Mouse (Mus musculus): Measurements from ENCODE around the gene Slc25a1.

Gene Slc25a1

GRCm38 (mm10) chr16:17921325-17922162 lies 6.5 kb downstream of the Slc25a1 start:
- DNase-seq, result peak; percentile 96

GRCm38 (mm10) chr16:17920586-17920985 lies 7.4 kb downstream of the Slc25a1 start:
- no peak for DNase-seq

GRCm38 (mm10) chr16:17914307-17915249 lies 13.4 kb downstream of the Slc25a1 start, which contains the start of gene Gsc2:
Gsc2 (minus strand) TSS chr16:17915059.
- no peak for DNase-seq

GRCm38 (mm10) chr16:17911052-17911595 lies 16.9 kb downstream of the Slc25a1 start, which contains the start of gene Ess2:
Ess2 (minus strand) TSS chr16:17911348.
- DNase-seq, result peak; percentile 96

GRCm38 (mm10) chr16:17898462-17898861 lies 29.6 kb downstream of the Slc25a1 start, which contains the start of the genes Dgcr2 and Tssk2:
Dgcr2 (minus strand) TSS chr16:17898562.
Tssk2 (plus strand) TSS chr16:17898637.
- no peak for DNase-seq

GRCm38 (mm10) chr16:17896091-17896490 lies 31.9 kb downstream of the Slc25a1 start:
- DNase-seq, result no peak

GRCm38 (mm10) chr16:17893923-17894322 lies 34.1 kb downstream of the Slc25a1 start, which contains the start of gene Tssk1:
Tssk1 (plus strand) TSS chr16:17894223.
- no peak for DNase-seq

- DNase-seq, result peak; percentile 93
Measured at GRCm38 (mm10) chr16:17892606-17893005, 35.4 kb downstream of the Slc25a1 start.

GRCm38 (mm10) chr16:17891567-17891959 lies 36.5 kb downstream of the Slc25a1 start, which contains the start of gene Gm20518:
Gm20518 (minus strand) TSS chr16:17891671.
- DNase-seq, result peak; percentile 99

GRCm38 (mm10) chr16:17890917-17891566 lies 37.0 kb downstream of the Slc25a1 start:
- DNase-seq, result peak; percentile 94

- no peak for DNase-seq
Measured at GRCm38 (mm10) chr16:17890342-17890727, 37.7 kb downstream of the Slc25a1 start.

- DNase-seq, result no peak
Measured at GRCm38 (mm10) chr16:17889689-17890341, 38.2 kb downstream of the Slc25a1 start.

- peak; percentile 22 for DNase-seq
Measured at GRCm38 (mm10) chr16:17884116-17884515, 43.9 kb downstream of the Slc25a1 start.

- no peak for DNase-seq
Measured at GRCm38 (mm10) chr16:17882196-17882595, 45.8 kb downstream of the Slc25a1 start.

- no peak for DNase-seq
Measured at GRCm38 (mm10) chr16:17879571-17879970, 48.4 kb downstream of the Slc25a1 start.

GRCm38 (mm10) chr16:17876096-17876495 lies 51.9 kb downstream of the Slc25a1 start:
- DNase-seq, result no peak
